Mouse (Mus musculus) embryonic facial prominence, embryonic 14.5 days (tissue): ENCODE results near the gene Mknk1. TPM values are rescaled to one million over a fixed set of nuclear protein-coding genes. Genes with fewer than 3 reads are reported as not detected.

Source experiments
- ATAC-seq: fragments of 200-750 bp; cut with Nextera tagmentation; 2 replicates; pipeline ENCODE4 v1.8.0; 2017; ENCODE audit warnings: low read depth, moderate number of reproducible peaks, moderate TSS enrichment
- DNase-seq: peaks from one replicate; pipeline ENCODE4 v3.0.0-alpha.2; 2015; ENCODE audit warnings: low spot score
- H3K27ac ChIP-seq: fragments of 300-500 bp; sonication (generic); replicated peaks from 2 replicates; pipeline ENCODE4 v1.5.1; 2014; ENCODE audit warnings: low read depth, mild to moderate bottlenecking, low read length, moderate library complexity
- H3K27me3 ChIP-seq: fragments of 300-500 bp; sonication (generic); replicated peaks from 2 replicates; pipeline ENCODE4 v1.6.1; 2014; ENCODE audit warnings: low read length; ENCODE audit not compliant: control insufficient read depth, insufficient read depth
- H3K36me3 ChIP-seq: fragments of 300-500 bp; sonication (generic); 2 replicates; pipeline ENCODE4 v1.6.1; 2014; ENCODE audit warnings: low read length, mixed read lengths; ENCODE audit not compliant: control insufficient read depth, insufficient read depth
- H3K4me1 ChIP-seq: fragments of 300-500 bp; sonication (generic); 2 replicates; pipeline ENCODE4 v1.6.1; 2014; ENCODE audit warnings: antibody characterized with exemption, low read length; ENCODE audit not compliant: control insufficient read depth, insufficient read depth
- H3K4me2 ChIP-seq: fragments of 300-500 bp; sonication (generic); 2 replicates; pipeline ENCODE4 v1.6.1; 2014; ENCODE audit warnings: low read depth, mild to moderate bottlenecking, low read length, moderate library complexity, mixed read lengths
- H3K4me3 ChIP-seq: fragments of 300-500 bp; sonication (generic); 2 replicates; pipeline ENCODE4 v1.5.1; 2014; ENCODE audit warnings: low read depth, mild to moderate bottlenecking, low read length
- H3K9ac ChIP-seq: fragments of 300-500 bp; sonication (generic); 2 replicates; pipeline ENCODE4 v1.6.1; 2014; ENCODE audit warnings: low read depth, mild to moderate bottlenecking, low read length, moderate library complexity, mixed read lengths
- H3K9me3 ChIP-seq: fragments of 300-500 bp; sonication (generic); 2 replicates; pipeline ENCODE4 v1.6.1; 2016; ENCODE audit warnings: low read length; ENCODE audit not compliant: control insufficient read depth
- WGBS: fragments of 180-500 bp; shearing (Covaris S2); extraction: QIAGEN DNeasy Blood & Tissue Kit; methylation state at CpG from one replicate; pipeline ENCODE4 v1.1.7; 2014; 5-methylcytosine and 5-hydroxymethylcytosine counted together
- polyA plus RNA-seq: library from polyadenylated mRNA; unstranded; fragments of >200 nt; fragmentation: Nextera tagmentation; extraction: Ambion mirVana; gene quantifications from 2 replicates; pipeline ENCODE4 v1.2.1, GENCODE M21; 2014

The Mknk1 gene
- polyA plus RNA-seq, 1 experiment from 2014 or later = 24.1 TPM

DNA sequence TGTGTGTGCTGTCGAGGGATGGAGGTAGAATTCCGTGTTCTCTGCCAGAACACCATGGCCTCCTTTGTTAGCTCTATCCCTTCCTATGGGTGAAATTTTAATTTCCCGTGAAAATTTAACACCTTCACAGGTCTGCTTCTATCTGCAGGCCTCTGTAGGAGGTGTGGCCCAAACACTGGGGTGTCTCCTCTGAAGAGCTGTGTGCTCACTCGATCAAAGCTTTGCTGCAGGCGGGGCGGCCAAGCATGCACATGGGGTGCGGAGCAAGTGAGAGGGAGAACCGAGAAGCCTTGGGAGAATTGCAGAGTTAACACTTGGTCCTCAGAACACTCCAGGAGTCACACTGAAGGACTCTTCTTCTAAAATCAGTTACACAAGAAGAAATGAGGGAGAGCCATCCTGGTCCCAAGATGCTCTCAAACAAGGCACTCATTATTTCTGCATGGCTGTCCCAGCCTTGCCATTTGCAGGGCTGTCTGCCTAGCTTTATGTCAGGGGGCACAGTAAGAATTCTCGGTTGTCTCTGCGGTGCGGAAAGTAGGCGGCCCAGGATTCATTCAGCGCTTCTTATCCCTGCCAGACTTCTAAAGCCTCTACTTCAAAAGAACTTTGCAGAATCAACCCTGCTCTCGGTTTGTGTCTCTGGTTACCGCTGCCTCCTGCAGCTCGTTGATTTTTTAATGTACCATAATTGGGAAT lies 30.7 kb downstream of the Mknk1 start:
- peak; percentile 40 for DNase-seq
- ATAC-seq = no peak
- H3K9me3 ChIP-seq = no peaks in the 10 kb centered on the region
- no peak overlapping the region for H3K4me2 ChIP-seq
- H3K27me3 ChIP-seq = no peaks in the 10 kb centered on the region
- 0 out of 2 replicates have a peak, but pooled peaks cover 4% of the 10 kb centered on the region for H3K4me1 ChIP-seq
- 27% methylated on average over 16 of the region's 16 CpGs for WGBS
- peaks cover 36% of the 10 kb centered on the region; the same call in 1 of the 2 replicates for H3K36me3 ChIP-seq
- H3K9ac ChIP-seq = no peak overlapping the region; the same call in 1 of the 2 replicates
- no peak overlapping the region for H3K4me3 ChIP-seq
- H3K27ac ChIP-seq = no peak overlapping the region

DNA sequence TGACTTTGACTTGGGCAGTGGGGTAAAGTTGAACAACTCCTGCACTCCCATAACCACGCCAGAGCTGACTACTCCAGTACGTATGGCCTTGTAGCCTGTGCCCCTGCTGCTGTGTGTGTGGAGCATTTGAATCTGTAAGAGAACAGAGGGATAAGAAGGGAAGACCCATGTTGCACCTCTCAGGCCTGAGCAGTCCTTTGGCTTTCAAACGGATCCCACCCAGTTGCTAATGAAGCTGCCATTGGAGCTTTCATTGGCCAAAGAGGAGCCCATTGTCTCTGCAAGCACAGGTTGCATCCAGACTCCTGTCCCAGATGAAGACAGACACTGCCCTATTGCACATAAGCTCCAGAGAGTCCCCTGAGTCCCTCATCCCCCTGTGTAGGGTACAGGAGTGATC lies 34.2 kb downstream of the Mknk1 start:
- Histone ChIP-seq H3K9ac (no peak overlapping the region), H3K4me1 (peaks cover 4% of the 10 kb centered on the region; the same call in 1 of the 2 replicates), H3K36me3 (peaks cover 40% of the 10 kb centered on the region), H3K27me3 (no peaks in the 10 kb centered on the region), H3K27ac (no peak overlapping the region), H3K4me2 (no peak overlapping the region), H3K9me3 (no peaks in the 10 kb centered on the region), H3K4me3 (no peak overlapping the region)
- DNase-seq (no peak), ATAC-seq (no peak)
- 89% methylated on average over 3 of the region's 3 CpGs for WGBS

GRCm38 (mm10) chr4:115878216-115878678 lies 39.2 kb downstream of the Mknk1 start:
- 8% methylated on average over 11 of the region's 11 CpGs for WGBS
- no peak overlapping the region for H3K4me3 ChIP-seq
- H3K4me1 ChIP-seq = no peaks in the 10 kb centered on the region; the same call in 1 of the 2 replicates
- DNase-seq (peak; percentile 9), ATAC-seq (no peak)
- H3K9me3 ChIP-seq = no peaks in the 10 kb centered on the region
- no peaks in the 10 kb centered on the region for H3K27me3 ChIP-seq
- no peak overlapping the region for H3K4me2 ChIP-seq
- H3K36me3 ChIP-seq = peaks cover 25% of the 10 kb centered on the region
- no peak overlapping the region for H3K27ac ChIP-seq
- no peak overlapping the region for H3K9ac ChIP-seq

- H3K4me1 ChIP-seq = no peaks in the 10 kb centered on the region; the same call in 1 of the 2 replicates
- DNase-seq (no peak), ATAC-seq (no peak)
- no peaks in the 10 kb centered on the region for H3K9me3 ChIP-seq
- no peaks in the 10 kb centered on the region for H3K27me3 ChIP-seq
- WGBS = 42% methylated on average over 9 of the region's 9 CpGs
- H3K9ac ChIP-seq = no peak overlapping the region
- no peak overlapping the region for H3K4me2 ChIP-seq
- no peak overlapping the region for H3K4me3 ChIP-seq
- H3K27ac ChIP-seq = no peak overlapping the region
- H3K36me3 ChIP-seq = peaks cover 21% of the 10 kb centered on the region
These were observed 39.8 kb downstream of the Mknk1 start for GRCm38 (mm10) chr4:115878828-115879227.

DNA sequence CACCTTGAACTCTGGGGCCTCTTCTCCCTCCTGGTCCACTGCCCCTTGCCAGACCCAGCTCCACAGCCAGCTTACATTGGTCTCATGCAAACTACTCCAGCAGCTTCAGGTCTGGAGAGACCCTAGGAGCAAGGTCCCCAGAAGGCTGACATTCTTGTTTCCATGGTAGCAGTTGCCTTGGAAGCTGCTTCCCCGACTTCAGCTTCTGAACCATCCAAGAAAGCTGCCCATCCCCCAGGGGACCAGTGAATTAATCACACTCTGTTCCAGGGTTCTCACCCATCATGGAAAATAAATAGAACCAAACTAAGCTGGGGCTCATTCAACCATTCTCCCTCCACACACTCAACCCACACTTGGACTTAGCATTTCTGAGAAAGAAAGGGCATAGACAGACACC lies 42.2 kb downstream of the Mknk1 start:
- Histone ChIP-seq H3K27me3 (no peaks in the 10 kb centered on the region), H3K9ac (no peak overlapping the region), H3K9me3 (no peaks in the 10 kb centered on the region), H3K27ac (no peak overlapping the region), H3K4me3 (no peak overlapping the region), H3K4me1 (no peaks in the 10 kb centered on the region; the same call in 1 of the 2 replicates), H3K36me3 (no peaks in the 10 kb centered on the region), H3K4me2 (no peak overlapping the region)
- WGBS = 7% methylated on average over 1 of the region's 1 CpGs
- 0 out of 2 replicates have a peak, but pooled peaks have one; percentile 10 for ATAC-seq
- peak; percentile 38 for DNase-seq

DNA sequence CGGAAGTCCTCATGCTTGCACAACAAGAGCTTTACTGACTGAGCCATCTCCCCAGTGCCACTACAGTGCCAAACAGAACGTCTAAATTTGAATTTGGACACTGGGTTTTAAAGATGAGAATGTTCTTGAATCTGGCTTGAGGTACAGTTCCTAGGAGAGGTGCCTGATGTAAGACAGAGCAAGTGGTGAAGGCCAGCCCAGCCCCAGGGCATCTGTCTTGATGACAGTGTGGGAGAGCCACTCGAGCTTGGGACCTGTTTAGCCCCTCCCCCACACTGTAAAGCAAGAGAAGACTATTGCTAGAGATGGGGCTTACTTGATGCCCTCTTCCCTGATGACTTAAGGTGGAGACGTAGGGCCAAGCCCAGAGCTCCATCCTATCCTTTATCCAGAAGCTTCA lies 43.2 kb downstream of the Mknk1 start:
- Histone ChIP-seq H3K4me1 (no peaks in the 10 kb centered on the region; the same call in 1 of the 2 replicates), H3K4me3 (no peak overlapping the region), H3K9ac (no peak overlapping the region), H3K9me3 (no peaks in the 10 kb centered on the region), H3K27me3 (peaks cover 4% of the 10 kb centered on the region; the same call in 1 of the 2 replicates), H3K4me2 (no peak overlapping the region), H3K36me3 (no peaks in the 10 kb centered on the region), H3K27ac (no peak overlapping the region)
- DNase-seq (no peak), ATAC-seq (no peak)
- 59% methylated on average over 4 of the region's 4 CpGs for WGBS

- no peaks in the 10 kb centered on the region for H3K36me3 ChIP-seq
- H3K9me3 ChIP-seq = no peaks in the 10 kb centered on the region
- no peak within 1 kb of the TSS for H3K9ac ChIP-seq
- no peak within 1 kb of the TSS for H3K4me2 ChIP-seq
- no peak within 1 kb of the TSS for H3K27ac ChIP-seq
- 55% methylated on average over 6 of the region's 6 CpGs for WGBS
- H3K27me3 ChIP-seq = peaks cover 10% of the 10 kb centered on the region; the same call in 1 of the 2 replicates
- no peak within 1 kb of the TSS for H3K4me3 ChIP-seq
- no peak for ATAC-seq
- no peak for DNase-seq
- H3K4me1 ChIP-seq = no peaks in the 10 kb centered on the region
These were observed 45.0 kb downstream of the Mknk1 start, which contains the start of gene Kncn for GRCm38 (mm10) chr4:115884022-115884421. Kncn (plus strand) TSS chr4:115884400.

GRCm38 (mm10) chr4:115885846-115886245 lies 46.8 kb downstream of the Mknk1 start:
- peaks cover 7% of the 10 kb centered on the region; the same call in 1 of the 2 replicates for H3K4me1 ChIP-seq
- no peaks in the 10 kb centered on the region for H3K9me3 ChIP-seq
- no peak overlapping the region for H3K9ac ChIP-seq
- 75% methylated on average over 3 of the region's 3 CpGs for WGBS
- no peak overlapping the region for H3K4me2 ChIP-seq
- no peaks in the 10 kb centered on the region for H3K36me3 ChIP-seq
- no peak for ATAC-seq
- H3K27ac ChIP-seq = no peak overlapping the region
- no peak for DNase-seq
- H3K4me3 ChIP-seq = no peak overlapping the region
- peaks cover 28% of the 10 kb centered on the region for H3K27me3 ChIP-seq
